Mouse (Mus musculus) G1E (cell line): Measurements from ENCODE around the gene Gstm5. TPM values are rescaled to one million over a fixed set of nuclear protein-coding genes. Genes with fewer than 3 reads are reported as not detected.
"Not testable (repeated sequence)": the region's sequence is repeated elsewhere in the genome, so short reads cannot be mapped to it uniquely, and the experiment has no call there.

ENCODE experiments used
- ATAC-seq: 2 replicates; pipeline ENCODE4 v1.8.0; 2016; ENCODE audit warnings: mild to moderate bottlenecking; ENCODE audit not compliant: insufficient number of reproducible peaks, poor library complexity, low FRiP score, severe bottlenecking; ENCODE audit errors: extremely low read depth
- DNase-seq: peaks from one replicate; pipeline ENCODE4 v3.0.0; 2012; ENCODE audit warnings: low spot score
- H3K27me3 ChIP-seq: 2 replicates; pipeline ENCODE4 v1.6.1; 2012; ENCODE audit warnings: mild to moderate bottlenecking, low read length, inconsistent platforms; ENCODE audit not compliant: insufficient read depth
- H3K36me3 ChIP-seq: replicated peaks from 2 replicates; pipeline ENCODE3; 2012; ENCODE audit warnings: mild to moderate bottlenecking, inconsistent platforms
- H3K4me1 ChIP-seq: 2 replicates; pipeline ENCODE4 v1.6.1; 2012; ENCODE audit warnings: low read depth, low read length, inconsistent platforms, mixed read lengths; ENCODE audit not compliant: insufficient read depth
- H3K4me3 ChIP-seq: 2 replicates; pipeline ENCODE4 v1.5.1; 2012; ENCODE audit warnings: low read depth, mild to moderate bottlenecking, inconsistent platforms, low read length, moderate library complexity, mixed read lengths
- H3K9me3 ChIP-seq: replicated peaks from 2 replicates; pipeline ENCODE4 v1.6.1; 2012; ENCODE audit warnings: inconsistent platforms
- CTCF ChIP-seq: IDR thresholded peaks from 2 replicates; pipeline ENCODE4 v1.5.1; 2012; ENCODE audit warnings: low read depth, low read length, inconsistent platforms, mixed read lengths
- GATA1 ChIP-seq: IDR thresholded peaks from 2 replicates; pipeline ENCODE4 v1.6.1; 2012; ENCODE audit warnings: borderline replicate concordance, low read length, inconsistent platforms, mixed read lengths
- GATA2 ChIP-seq: IDR thresholded peaks from 2 replicates; pipeline ENCODE4 v1.6.1; 2012; ENCODE audit warnings: low read depth, low read length, inconsistent platforms, borderline replicate concordance
- POLR2AphosphoS5 ChIP-seq: IDR thresholded peaks from 2 replicates; pipeline ENCODE4 v1.6.1; 2012; ENCODE audit warnings: low read depth, low read length, inconsistent platforms; ENCODE audit not compliant: insufficient replicate concordance
- TAL1 ChIP-seq: conservative IDR thresholded peaks from 2 replicates; pipeline ENCODE4 v1.6.1; 2012; ENCODE audit warnings: low read depth, low read length, inconsistent platforms, mixed read lengths
- polyA plus RNA-seq: library from polyadenylated mRNA; stranded (reverse); fragments of >175 nt; gene quantifications from 2 replicates; pipeline ENCODE4 v1.2.3, GENCODE M21; 2012
- total RNA-seq, 2 experiments: library from RNA; stranded (forward) in 1 of 2; stranded (reverse) in 1 of 2; fragments of 200-1000 nt in 1 of 2; fragments of >200 nt in 1 of 2; fragmentation: Nextera tagmentation in 1 of 2; gene quantifications; 2 replicates each; pipeline ENCODE4 v1.2.3; 2014 to 2017

Gene Gstm5
- total and polyA plus RNA-seq, 3 experiments, result not detected

GRCm38 (mm10) chr3:107887674-107888495, 7.7 kb upstream of the Gstm5 start:
- TF ChIP-seq CTCF, result no peak
- no peak for TF ChIP-seq POLR2AphosphoS5
- no peak for TF ChIP-seq GATA2
- TF ChIP-seq GATA1, result no peak
- no peak for TF ChIP-seq TAL1
- Histone ChIP-seq H3K4me3 (no peak overlapping the region), H3K36me3 (no peaks in the 10 kb centered on the region), H3K4me1 (no peaks in the 10 kb centered on the region), H3K27me3 (peaks cover 37% of the 10 kb centered on the region), H3K9me3 (no peaks in the 10 kb centered on the region)
- ATAC-seq, result no peak
- DNase-seq, result no peak

- not testable (repeated sequence) for H3K4me1 ChIP-seq, ATAC-seq, H3K36me3 ChIP-seq, H3K4me3 ChIP-seq, H3K9me3 ChIP-seq, DNase-seq
- peaks cover 30% of the 10 kb centered on the region for H3K27me3 ChIP-seq
Measured at GRCm38 (mm10) chr3:107889236-107889635, 6.4 kb upstream of the Gstm5 start.

- DNase-seq, result no peak
- no peaks in the 10 kb centered on the region for H3K36me3 ChIP-seq
- no peaks in the 10 kb centered on the region for H3K9me3 ChIP-seq
- no peak overlapping the region for H3K4me3 ChIP-seq
- H3K4me1 ChIP-seq, result no peaks in the 10 kb centered on the region
- peaks cover 17% of the 10 kb centered on the region; the same call in 1 of the 2 replicates for H3K27me3 ChIP-seq
- TF ChIP-seq CTCF (no peak), POLR2AphosphoS5 (no peak), GATA1 (no peak), TAL1 (no peak), GATA2 (no peak)
- ATAC-seq, result no peak
Measured at GRCm38 (mm10) chr3:107895194-107895719, 364 bp upstream of the Gstm5 start.

- TF ChIP-seq TAL1, result no peak
- TF ChIP-seq GATA1, result no peak
- Histone ChIP-seq H3K9me3 (no peaks in the 10 kb centered on the region), H3K4me3 (no peak overlapping the region), H3K27me3 (peaks cover 26% of the 10 kb centered on the region), H3K4me1 (no peaks in the 10 kb centered on the region), H3K36me3 (no peaks in the 10 kb centered on the region)
- DNase-seq (no peak), ATAC-seq (no peak)
Measured at GRCm38 (mm10) chr3:107898691-107899090, 3.1 kb downstream of the Gstm5 start.

GRCm38 (mm10) chr3:107900955-107901673, 5.5 kb downstream of the Gstm5 start:
- ATAC-seq, result no peak
- Histone ChIP-seq H3K9me3 (no peaks in the 10 kb centered on the region), H3K27me3 (peaks cover 26% of the 10 kb centered on the region), H3K4me1 (no peaks in the 10 kb centered on the region), H3K4me3 (no peak overlapping the region), H3K36me3 (no peaks in the 10 kb centered on the region)
- no peak for TF ChIP-seq POLR2AphosphoS5
- TF ChIP-seq CTCF, result no peak
- TF ChIP-seq GATA2, result no peak
- no peak for TF ChIP-seq GATA1
- no peak for TF ChIP-seq TAL1
- DNase-seq, result no peak

GRCm38 (mm10) chr3:107905942-107906341, 10.3 kb downstream of the Gstm5 start:
- ATAC-seq (no peak), DNase-seq (no peak)
- Histone ChIP-seq H3K4me1 (no peaks in the 10 kb centered on the region), H3K27me3 (peaks cover 27% of the 10 kb centered on the region), H3K9me3 (no peaks in the 10 kb centered on the region), H3K4me3 (no peak overlapping the region), H3K36me3 (no peaks in the 10 kb centered on the region)
- no peak for TF ChIP-seq TAL1
- no peak for TF ChIP-seq CTCF
- no peak for TF ChIP-seq GATA1
- TF ChIP-seq POLR2AphosphoS5, result no peak
- no peak for TF ChIP-seq GATA2
